Mouse (Mus musculus): ENCODE measurements around the gene Aifm1. TPM values are rescaled to one million over a fixed set of nuclear protein-coding genes. Genes with fewer than 3 reads are reported as not detected.

Aifm1 gene
- polyA plus RNA-seq, 1 experiment = 33.5 TPM

Other genes starting within 250 kb of the Aifm1 start
- 2.5 and 5.2 TPM in 2 replicates for gene Bcorl1, start 172.2 kb downstream of the Aifm1 start, polyA plus RNA-seq (2012; rRNA removed)
- 15.6 and 16.7 TPM in 2 replicates for gene Elf4, start 50.4 kb downstream of the Aifm1 start, polyA plus RNA-seq (2012; rRNA removed)
- gene Rab33a, start 5.7 kb upstream of the Aifm1 start, polyA plus RNA-seq (2012; rRNA removed) = 0.85 and 0.91 TPM in 2 replicates
- 13.0 and 15.1 TPM in 2 replicates for gene Zfp280c, start 80.9 kb upstream of the Aifm1 start, polyA plus RNA-seq (2012; rRNA removed)
- 6.8 and 8.7 TPM in 2 replicates for gene Slc25a14, start 109.8 kb upstream of the Aifm1 start, polyA plus RNA-seq (2012; rRNA removed)
- not detected in 2 replicates for gene Gpr119, start 160.9 kb upstream of the Aifm1 start, polyA plus RNA-seq (2012; rRNA removed)
- 7.4 and 7.9 TPM in 2 replicates for gene Rbmx2, start 181.4 kb upstream of the Aifm1 start, polyA plus RNA-seq (2012; rRNA removed)